In genomic region chr16:58704999-58705398, GRCm38 (mm10) we compare ENCODE assay signal across 33 mouse cellular contexts. TPM values are rescaled to one million over a fixed set of nuclear protein-coding genes. Genes with fewer than 3 reads are reported as not detected.
DNase-seq lines count a peak whose midpoint lies in the region; ATAC-seq lines count a peak whose summit lies in the region.
"Had no signal": no experiment of that assay in that cellular context is flagged by ENCODE, and none has a peak within 500 bp of the region (broad histone marks: within the 10 kb centered on the region; RNA-seq: fewer than 3 reads in every experiment).

No protein-coding gene starts in this region.

- no peak overlapping the region for H3K4me2 ChIP-seq in midbrain, embryonic 13.5 days (replicated peaks)
- no peak overlapping the region for H3K4me2 ChIP-seq in midbrain, embryonic 15.5 days
- no peak overlapping the region for H3K4me2 ChIP-seq in forebrain, embryonic 11.5 days (ENCODE audit: low read depth, low read length, severe bottlenecking)
- no peak overlapping the region for H3K4me2 ChIP-seq in intestine, embryonic 15.5 days (replicated peaks)
- H3K4me2 ChIP-seq: heart, embryonic 11.5 days; hindbrain, embryonic 13.5 days; kidney, embryonic 15.5 days; liver, embryonic 15.5 days; lung, embryonic 15.5 days; stomach, embryonic 15.5 days had no signal

- H3K4me1 ChIP-seq in midbrain, embryonic 13.5 days (replicated peaks), result no peaks in the 10 kb centered on the region
- no peaks in the 10 kb centered on the region for H3K4me1 ChIP-seq in midbrain, embryonic 10.5 days
- no peaks in the 10 kb centered on the region for H3K4me1 ChIP-seq in midbrain, embryonic 15.5 days
- no peaks in the 10 kb centered on the region for H3K4me1 ChIP-seq in forebrain, embryonic 11.5 days (replicated peaks; ENCODE audit: control insufficient read depth, insufficient read depth, low read length)
- no peaks in the 10 kb centered on the region for H3K4me1 ChIP-seq in intestine, embryonic 15.5 days (replicated peaks)
- H3K4me1 ChIP-seq: hindbrain, embryonic 13.5 days; liver, embryonic 15.5 days; stomach, embryonic 15.5 days had no signal

- no peak overlapping the region for H3K27ac ChIP-seq in midbrain, embryonic 13.5 days
- H3K27ac ChIP-seq in midbrain, embryonic 10.5 days (replicated peaks), result no peak overlapping the region
- H3K27ac ChIP-seq in midbrain, embryonic 15.5 days, result no peak overlapping the region
- H3K27ac ChIP-seq in forebrain, embryonic 11.5 days (ENCODE audit: low read depth, low read length), result no peak overlapping the region
- H3K27ac ChIP-seq in intestine, embryonic 15.5 days, result no peak overlapping the region
- H3K27ac ChIP-seq: hindbrain, embryonic 13.5 days; kidney, embryonic 15.5 days; limb, embryonic 10.5 days; liver, embryonic 15.5 days; lung, embryonic 15.5 days; stomach, embryonic 15.5 days had no signal

- no peak for DNase-seq in midbrain, embryonic 10.5 days (ENCODE audit: low spot score)
- peak; percentile 9 for DNase-seq in retina, postnatal 7 days (ENCODE audit: low read depth, low spot score)
- no peak for DNase-seq in forebrain, embryonic 11.5 days (ENCODE audit: low spot score)
- DNase-seq: adrenal gland, postnatal 10 days; cerebellum, adult 2 months; cerebellum, postnatal 25 days; embryo, embryonic 11 days; liver; lung, postnatal 4 days; right cerebral cortex, postnatal 4 days; thymus, postnatal 25 days had no signal

- no peaks in the 10 kb centered on the region for H3K36me3 ChIP-seq in midbrain, embryonic 13.5 days
- H3K36me3 ChIP-seq in midbrain, embryonic 10.5 days, result no peaks in the 10 kb centered on the region
- no peaks in the 10 kb centered on the region for H3K36me3 ChIP-seq in midbrain, embryonic 15.5 days (replicated peaks)
- no peaks in the 10 kb centered on the region for H3K36me3 ChIP-seq in forebrain, embryonic 11.5 days (ENCODE audit: control insufficient read depth, insufficient read depth, low read length)
- no peaks in the 10 kb centered on the region for H3K36me3 ChIP-seq in intestine, embryonic 15.5 days
- H3K36me3 ChIP-seq: hindbrain, embryonic 13.5 days; kidney, embryonic 15.5 days; limb, embryonic 10.5 days; liver, embryonic 15.5 days; lung, embryonic 15.5 days; stomach, embryonic 15.5 days had no signal

- no peak overlapping the region for H3K9ac ChIP-seq in midbrain, embryonic 13.5 days (replicated peaks)
- H3K9ac ChIP-seq in midbrain, embryonic 15.5 days, result no peak overlapping the region
- no peak overlapping the region for H3K9ac ChIP-seq in forebrain, embryonic 11.5 days (ENCODE audit: low read length)
- H3K9ac ChIP-seq in intestine, embryonic 15.5 days, result no peak overlapping the region
- H3K9ac ChIP-seq: hindbrain, embryonic 13.5 days; kidney, embryonic 15.5 days; liver, embryonic 15.5 days; lung, embryonic 15.5 days; stomach, embryonic 15.5 days had no signal

- H3K27me3 ChIP-seq in midbrain, embryonic 13.5 days, result no peaks in the 10 kb centered on the region
- H3K27me3 ChIP-seq in midbrain, embryonic 10.5 days (ENCODE audit: low read depth, poor library complexity, severe bottlenecking), result no peaks in the 10 kb centered on the region
- H3K27me3 ChIP-seq in midbrain, embryonic 15.5 days (replicated peaks), result no peaks in the 10 kb centered on the region
- H3K27me3 ChIP-seq in forebrain, embryonic 11.5 days (ENCODE audit: control insufficient read depth, insufficient read depth, low read length), result no peaks in the 10 kb centered on the region
- H3K27me3 ChIP-seq in intestine, embryonic 15.5 days (replicated peaks), result no peaks in the 10 kb centered on the region
- H3K27me3 ChIP-seq: hindbrain, embryonic 13.5 days; kidney, embryonic 15.5 days; liver, embryonic 15.5 days; lung, embryonic 15.5 days; stomach, embryonic 15.5 days had no signal

- no peaks in the 10 kb centered on the region for H3K9me3 ChIP-seq in midbrain, embryonic 13.5 days
- no peaks in the 10 kb centered on the region for H3K9me3 ChIP-seq in midbrain, embryonic 10.5 days (replicated peaks)
- H3K9me3 ChIP-seq in midbrain, embryonic 15.5 days, result no peaks in the 10 kb centered on the region
- no peaks in the 10 kb centered on the region for H3K9me3 ChIP-seq in forebrain, embryonic 11.5 days (ENCODE audit: control insufficient read depth, low read length)
- H3K9me3 ChIP-seq in intestine, embryonic 15.5 days, result no peaks in the 10 kb centered on the region
- H3K9me3 ChIP-seq: hindbrain, embryonic 13.5 days; kidney, embryonic 15.5 days; limb, embryonic 10.5 days; liver, embryonic 15.5 days; lung, embryonic 15.5 days; stomach, embryonic 15.5 days had no signal

- peak; percentile 56; the same call in 1 of the 2 replicates for ATAC-seq in midbrain, embryonic 13.5 days
- ATAC-seq in common myeloid progenitor, adult 5-6 weeks (replicated peaks; ENCODE audit: low read depth, poor library complexity, severe bottlenecking), result 0 out of 2 replicates have a peak, but pooled peaks have one; percentile 31
- peak; percentile 84 for ATAC-seq in midbrain, embryonic 15.5 days (replicated peaks)
- ATAC-seq in forebrain, embryonic 11.5 days (replicated peaks; ENCODE audit: low FRiP score), result no peak
- ATAC-seq in intestine, embryonic 15.5 days, result no peak
- ATAC-seq: forebrain, embryonic 14.5 days; intestine, embryonic 16.5 days had no signal

- no peak overlapping the region for H3K4me3 ChIP-seq in midbrain, embryonic 13.5 days (replicated peaks)
- H3K4me3 ChIP-seq in midbrain, embryonic 10.5 days, result no peak overlapping the region
- H3K4me3 ChIP-seq in midbrain, embryonic 15.5 days, result no peak overlapping the region
- H3K4me3 ChIP-seq in forebrain, embryonic 11.5 days (ENCODE audit: low read depth, low read length), result no peak overlapping the region
- no peak overlapping the region for H3K4me3 ChIP-seq in intestine, embryonic 15.5 days (replicated peaks)
- H3K4me3 ChIP-seq: hindbrain, embryonic 13.5 days; kidney, embryonic 15.5 days; limb, embryonic 10.5 days; liver, embryonic 15.5 days; lung, embryonic 15.5 days; stomach, embryonic 15.5 days had no signal

RNA-seq across cellular contexts. Expression of gene Gpr15, which starts 13.9 kb away (rescaled TPM):
- not detected in 2 replicates for polyA plus RNA-seq in midbrain, embryonic 13.5 days (2015; fragmentation: Nextera tagmentation; extraction: Ambion mirVana)
- polyA plus RNA-seq in midbrain, embryonic 10.5 days (2016; fragmentation: Nextera tagmentation; extraction: Ambion mirVana), result 0.09 TPM in 1 of 2 replicates, not detected in the other
- total RNA-seq in common myeloid progenitor, adult 5-6 weeks (2017), result not detected in 2 replicates
- polyA plus RNA-seq in midbrain, embryonic 15.5 days (2015; fragmentation: Nextera tagmentation; extraction: Ambion mirVana), result 0.13 TPM in 1 of 2 replicates, not detected in the other
- not detected in 2 replicates for polyA plus RNA-seq in forebrain, embryonic 11.5 days (2014; fragmentation: Nextera tagmentation; extraction: Ambion mirVana)
- polyA plus RNA-seq in intestine, embryonic 15.5 days (2015; fragmentation: Nextera tagmentation; extraction: Ambion mirVana), result 0.14 TPM in 1 of 2 replicates, not detected in the other
- total RNA-seq: adrenal gland, postnatal 10 days; gastrocnemius, adult 8-10 months; layer of hippocampus, postnatal 14 days; left cerebral cortex, adult 8-10 months; megakaryocyte-erythroid progenitor cell, adult 5-6 weeks had no signal
- polyA plus RNA-seq: cerebellum, adult 2 months; embryonic facial prominence, embryonic 14.5 days; forebrain, embryonic 14.5 days; heart, embryonic 11.5 days; hindbrain, embryonic 13.5 days; kidney, embryonic 15.5 days; limb, embryonic 10.5 days had no signal

RNA-seq across cellular contexts. Expression of gene Cldnd1, which starts 22.7 kb away (rescaled TPM):
- polyA plus RNA-seq in midbrain, embryonic 13.5 days (2015; fragmentation: Nextera tagmentation; extraction: Ambion mirVana), result 113 and 119 TPM in 2 replicates
- 104 and 115 TPM in 2 replicates for polyA plus RNA-seq in midbrain, embryonic 10.5 days (2016; fragmentation: Nextera tagmentation; extraction: Ambion mirVana)
- 24.0 TPM in 2 replicates for total RNA-seq in common myeloid progenitor, adult 5-6 weeks (2017)
- polyA plus RNA-seq in midbrain, embryonic 15.5 days (2015; fragmentation: Nextera tagmentation; extraction: Ambion mirVana), result 124 and 130 TPM in 2 replicates
- polyA plus RNA-seq in forebrain, embryonic 11.5 days (2014; fragmentation: Nextera tagmentation; extraction: Ambion mirVana), result 115 and 116 TPM in 2 replicates
- 95.7 and 97.6 TPM in 2 replicates for polyA plus RNA-seq in intestine, embryonic 15.5 days (2015; fragmentation: Nextera tagmentation; extraction: Ambion mirVana)

RNA-seq across cellular contexts. Expression of gene Cpox, which starts 34.9 kb away (rescaled TPM):
- polyA plus RNA-seq in midbrain, embryonic 13.5 days (2015; fragmentation: Nextera tagmentation; extraction: Ambion mirVana), result 7.1 and 10.6 TPM in 2 replicates
- 20.6 and 24.1 TPM in 2 replicates for polyA plus RNA-seq in midbrain, embryonic 10.5 days (2016; fragmentation: Nextera tagmentation; extraction: Ambion mirVana)
- total RNA-seq in common myeloid progenitor, adult 5-6 weeks (2017), result 57.3 and 76.1 TPM in 2 replicates
- 15.5 and 15.8 TPM in 2 replicates for polyA plus RNA-seq in midbrain, embryonic 15.5 days (2015; fragmentation: Nextera tagmentation; extraction: Ambion mirVana)
- 20.6 and 22.0 TPM in 2 replicates for polyA plus RNA-seq in forebrain, embryonic 11.5 days (2014; fragmentation: Nextera tagmentation; extraction: Ambion mirVana)
- 58.4 and 71.3 TPM in 2 replicates for polyA plus RNA-seq in intestine, embryonic 15.5 days (2015; fragmentation: Nextera tagmentation; extraction: Ambion mirVana)

RNA-seq across cellular contexts. Expression of gene Olfr172, which starts 58.0 kb away (rescaled TPM):
- not detected in 2 replicates for polyA plus RNA-seq in midbrain, embryonic 13.5 days (2015; fragmentation: Nextera tagmentation; extraction: Ambion mirVana)
- not detected in 2 replicates for polyA plus RNA-seq in midbrain, embryonic 10.5 days (2016; fragmentation: Nextera tagmentation; extraction: Ambion mirVana)
- not detected in 2 replicates for total RNA-seq in common myeloid progenitor, adult 5-6 weeks (2017)
- not detected in 2 replicates for polyA plus RNA-seq in midbrain, embryonic 15.5 days (2015; fragmentation: Nextera tagmentation; extraction: Ambion mirVana)
- polyA plus RNA-seq in forebrain, embryonic 11.5 days (2014; fragmentation: Nextera tagmentation; extraction: Ambion mirVana), result not detected in 2 replicates
- not detected in 2 replicates for polyA plus RNA-seq in intestine, embryonic 15.5 days (2015; fragmentation: Nextera tagmentation; extraction: Ambion mirVana)
- total RNA-seq: adrenal gland, postnatal 10 days; gastrocnemius, adult 8-10 months; layer of hippocampus, postnatal 14 days; left cerebral cortex, adult 8-10 months; megakaryocyte-erythroid progenitor cell, adult 5-6 weeks; neutrophil, adult 5-6 weeks had no signal
- polyA plus RNA-seq: cerebellum, adult 2 months; embryonic facial prominence, embryonic 14.5 days; forebrain, embryonic 14.5 days; frontal cortex, adult 2 months; heart, embryonic 11.5 days; heart, postnatal 0 days; hindbrain, embryonic 13.5 days; intestine, embryonic 16.5 days; kidney, embryonic 15.5 days; large intestine, adult 2 months; limb, embryonic 10.5 days; liver, embryonic 15.5 days; lung, embryonic 15.5 days; stomach, embryonic 15.5 days had no signal

Comparison
In these comparisons a context has a peak if more than half of its experiments do, and no peak if none do; other contexts are left out.
1. ATAC-seq: peak in midbrain, embryonic 13.5 days (single experiment), common myeloid progenitor, adult 5-6 weeks (single experiment) and midbrain, embryonic 15.5 days (single experiment); none in forebrain, embryonic 11.5 days (single experiment) and intestine, embryonic 15.5 days (single experiment).